Mouse (Mus musculus) heart, embryonic 11.5 days (tissue): Measurements from ENCODE around the gene Srcin1. TPM values are rescaled to one million over a fixed set of nuclear protein-coding genes. Genes with fewer than 3 reads are reported as not detected.

ENCODE experiments used
- ATAC-seq: fragments of 200-750 bp; cut with Nextera tagmentation; replicated peaks from 2 replicates; pipeline ENCODE4 v1.8.0; 2017; ENCODE audit warnings: moderate library complexity; ENCODE audit not compliant: insufficient number of reproducible peaks, low FRiP score, low TSS enrichment
- H3K27ac ChIP-seq: fragments of 300-500 bp; sonication (generic); 2 replicates; pipeline ENCODE4 v1.5.1; 2014; ENCODE audit warnings: mild to moderate bottlenecking, low read depth, low read length
- H3K27me3 ChIP-seq: fragments of 300-500 bp; sonication (generic); 2 replicates; pipeline ENCODE4 v1.6.1; 2014; ENCODE audit warnings: mild to moderate bottlenecking, low read length, mixed read lengths; ENCODE audit not compliant: control insufficient read depth, insufficient read depth
- H3K36me3 ChIP-seq: fragments of 300-500 bp; sonication (generic); 2 replicates; pipeline ENCODE4 v1.6.1; 2014; ENCODE audit warnings: mild to moderate bottlenecking, low read length, moderate library complexity, mixed read lengths; ENCODE audit not compliant: control insufficient read depth, insufficient read depth
- H3K4me1 ChIP-seq: fragments of 300-500 bp; sonication (generic); 2 replicates; pipeline ENCODE4 v1.6.1; 2014; ENCODE audit warnings: low read length; ENCODE audit not compliant: control insufficient read depth, insufficient read depth
- H3K4me2 ChIP-seq: fragments of 300-500 bp; sonication (generic); 2 replicates; pipeline ENCODE4 v1.6.1; 2014; ENCODE audit warnings: mild to moderate bottlenecking, moderate library complexity
- H3K4me3 ChIP-seq: fragments of 300-500 bp; sonication (generic); 2 replicates; pipeline ENCODE4 v1.5.1; 2014; ENCODE audit warnings: low read depth, low read length
- H3K9ac ChIP-seq: fragments of 300-500 bp; sonication (generic); 2 replicates; pipeline ENCODE4 v1.6.1; 2014; ENCODE audit warnings: mild to moderate bottlenecking, low read depth, low read length, moderate library complexity
- H3K9me3 ChIP-seq: fragments of 300-500 bp; sonication (generic); replicated peaks from 2 replicates; pipeline ENCODE4 v1.6.1; 2016; ENCODE audit warnings: low read length; ENCODE audit not compliant: control insufficient read depth
- WGBS: fragments of 180-500 bp; shearing (Covaris S2); extraction: QIAGEN DNeasy Blood & Tissue Kit; methylation state at CpG from one replicate; pipeline ENCODE4 v1.1.7; 2014; ENCODE audit not compliant: insufficient replicate concordance; 5-methylcytosine and 5-hydroxymethylcytosine counted together
- polyA plus RNA-seq: library from polyadenylated mRNA; unstranded; fragments of >200 nt; fragmentation: Nextera tagmentation; extraction: Ambion mirVana; gene quantifications from 2 replicates; pipeline ENCODE4 v1.2.1, GENCODE M21; 2014

Gene Srcin1
- polyA plus RNA-seq, 1 experiment from 2014 or later = 0.23 TPM

DNA sequence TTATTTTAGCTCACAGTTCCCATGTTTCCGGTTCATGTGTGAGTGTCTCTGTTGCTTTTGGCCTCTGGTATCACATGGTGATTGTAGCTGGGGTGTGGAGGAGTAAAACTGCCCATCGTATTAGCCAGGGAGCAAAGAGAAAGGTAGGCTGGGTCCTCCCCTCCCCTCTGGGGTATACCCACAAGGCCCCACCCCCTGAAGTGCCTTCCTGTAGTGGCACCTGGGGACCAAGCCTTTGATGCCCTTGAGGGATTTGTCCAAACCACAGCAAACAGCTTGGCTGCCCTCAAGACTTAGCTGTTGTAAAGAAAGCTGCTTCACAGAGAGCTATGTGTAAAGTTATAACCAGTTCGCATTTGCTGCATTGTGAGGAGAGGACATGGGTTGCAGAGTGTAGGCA lies 88.3 kb downstream of the Srcin1 start:
- peaks cover 19% of the 10 kb centered on the region for H3K36me3 ChIP-seq
- 66% methylated on average over 3 of the region's 3 CpGs for WGBS
- H3K27me3 ChIP-seq = no peaks in the 10 kb centered on the region
- no peak overlapping the region for H3K4me3 ChIP-seq
- H3K4me1 ChIP-seq = no peaks in the 10 kb centered on the region
- H3K9ac ChIP-seq = no peak overlapping the region
- no peak for ATAC-seq
- H3K27ac ChIP-seq = no peak overlapping the region
- no peaks in the 10 kb centered on the region for H3K9me3 ChIP-seq
- H3K4me2 ChIP-seq = no peak overlapping the region

DNA sequence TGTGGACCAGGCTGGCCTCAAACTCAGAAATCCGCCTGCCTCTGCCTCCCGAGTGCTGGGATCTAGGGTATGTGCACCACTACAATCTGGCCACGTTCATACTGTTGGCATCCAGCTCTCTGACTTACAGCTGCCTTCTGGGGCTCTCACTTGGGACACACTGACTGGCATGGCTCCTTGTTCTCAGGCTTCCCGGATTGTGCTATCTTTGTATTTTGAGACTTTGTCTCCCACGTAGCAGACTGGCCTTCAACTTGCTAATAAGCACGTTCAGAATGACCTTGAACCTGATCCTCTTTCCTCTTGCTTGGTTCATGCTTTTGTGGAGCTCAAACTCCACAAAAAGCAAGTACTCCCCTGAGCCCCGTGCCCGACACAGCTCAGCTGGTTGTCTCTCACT lies 90.3 kb downstream of the Srcin1 start:
- Histone ChIP-seq H3K9me3 (no peaks in the 10 kb centered on the region), H3K27ac (no peak overlapping the region)

DNA sequence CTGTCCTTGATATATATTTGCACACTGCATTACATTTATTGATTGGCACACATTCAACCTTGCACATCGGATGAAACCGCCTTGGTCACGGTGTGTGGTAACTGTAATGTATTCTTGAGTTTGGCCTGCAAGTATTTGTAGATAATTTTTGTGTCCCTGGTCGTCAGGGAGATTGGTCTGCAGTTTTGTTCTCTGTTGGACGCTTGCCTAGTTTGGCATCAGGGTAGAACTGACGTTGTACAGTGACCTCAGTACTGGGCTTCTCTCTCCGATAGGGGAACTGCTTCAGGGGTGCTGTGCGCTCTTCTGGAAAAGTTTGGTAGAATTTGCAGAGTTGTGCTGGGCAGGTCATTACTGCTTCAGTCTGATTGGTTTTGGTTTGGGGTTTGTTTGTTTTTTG lies 96.2 kb downstream of the Srcin1 start:
- Histone ChIP-seq H3K4me1 (no peaks in the 10 kb centered on the region), H3K9me3 (no peaks in the 10 kb centered on the region), H3K9ac (no peak overlapping the region), H3K27me3 (no peaks in the 10 kb centered on the region), H3K27ac (no peak overlapping the region), H3K36me3 (peaks cover 40% of the 10 kb centered on the region), H3K4me3 (no peak overlapping the region), H3K4me2 (no peak overlapping the region)
- 79% methylated on average over 8 of the region's 8 CpGs for WGBS
- no peak for ATAC-seq

More for the DNA sequence above, 90.3 kb downstream of the Srcin1 start:
- H3K27me3 ChIP-seq = no peaks in the 10 kb centered on the region
- H3K4me2 ChIP-seq = no peak overlapping the region
- H3K4me1 ChIP-seq = no peaks in the 10 kb centered on the region
- H3K36me3 ChIP-seq = peaks cover 9% of the 10 kb centered on the region; the same call in 1 of the 2 replicates
- no peak for ATAC-seq
- WGBS = 80% methylated on average over 8 of the region's 8 CpGs
- H3K9ac ChIP-seq = no peak overlapping the region
- no peak overlapping the region for H3K4me3 ChIP-seq

DNA sequence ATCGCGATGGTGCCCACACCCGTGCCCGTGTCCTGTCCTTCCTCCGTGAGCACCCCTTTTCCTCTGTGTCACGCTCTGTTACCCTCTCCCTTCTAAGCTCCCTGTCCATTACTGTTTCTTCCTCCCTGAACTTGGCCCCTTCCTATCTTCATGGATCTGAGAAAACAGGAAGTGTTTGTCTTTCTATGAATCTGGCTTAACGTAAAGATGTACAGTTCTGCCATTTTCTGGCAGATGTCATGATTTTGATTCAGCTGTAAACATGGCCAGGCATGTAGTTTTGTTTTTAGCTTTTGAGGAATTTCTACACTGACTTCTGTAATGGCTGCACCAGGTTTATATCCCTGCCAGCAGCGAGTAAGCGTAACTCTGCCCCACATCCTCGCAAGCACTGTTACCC lies 96.9 kb downstream of the Srcin1 start:
- H3K9ac ChIP-seq = no peak overlapping the region
- H3K4me2 ChIP-seq = no peak overlapping the region
- H3K27me3 ChIP-seq = no peaks in the 10 kb centered on the region
- peaks cover 43% of the 10 kb centered on the region for H3K36me3 ChIP-seq
- no peak overlapping the region for H3K27ac ChIP-seq
- no peaks in the 10 kb centered on the region for H3K9me3 ChIP-seq
- no peaks in the 10 kb centered on the region for H3K4me1 ChIP-seq
- no peak overlapping the region for H3K4me3 ChIP-seq
- no peak for ATAC-seq
- 90% methylated on average over 10 of the region's 10 CpGs for WGBS

DNA sequence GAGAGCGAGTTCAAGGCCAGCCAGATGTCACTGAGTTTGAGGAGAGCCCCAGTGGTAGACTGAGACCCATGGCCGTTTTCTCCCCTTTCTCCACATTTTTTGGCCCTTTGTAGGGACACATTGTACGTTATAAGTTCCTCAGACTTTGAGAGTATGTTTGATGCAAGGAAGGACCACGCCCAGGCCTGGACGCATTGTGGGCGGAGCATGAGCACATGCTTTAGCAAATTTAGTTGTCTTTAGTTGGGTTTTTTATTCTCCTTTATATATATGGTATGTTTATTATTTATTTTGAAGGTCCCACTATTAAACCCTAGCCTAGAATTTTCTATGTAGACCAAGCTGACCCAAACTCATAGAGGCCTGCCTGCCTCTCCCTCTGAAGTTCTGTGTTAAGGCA lies 97.6 kb downstream of the Srcin1 start:
- Histone ChIP-seq H3K4me3 (no peak overlapping the region), H3K9me3 (no peaks in the 10 kb centered on the region), H3K4me1 (no peaks in the 10 kb centered on the region), H3K4me2 (no peak overlapping the region), H3K36me3 (peaks cover 44% of the 10 kb centered on the region), H3K27me3 (no peaks in the 10 kb centered on the region), H3K9ac (no peak overlapping the region), H3K27ac (no peak overlapping the region)
- WGBS = 88% methylated on average over 6 of the region's 6 CpGs
- ATAC-seq = no peak

DNA sequence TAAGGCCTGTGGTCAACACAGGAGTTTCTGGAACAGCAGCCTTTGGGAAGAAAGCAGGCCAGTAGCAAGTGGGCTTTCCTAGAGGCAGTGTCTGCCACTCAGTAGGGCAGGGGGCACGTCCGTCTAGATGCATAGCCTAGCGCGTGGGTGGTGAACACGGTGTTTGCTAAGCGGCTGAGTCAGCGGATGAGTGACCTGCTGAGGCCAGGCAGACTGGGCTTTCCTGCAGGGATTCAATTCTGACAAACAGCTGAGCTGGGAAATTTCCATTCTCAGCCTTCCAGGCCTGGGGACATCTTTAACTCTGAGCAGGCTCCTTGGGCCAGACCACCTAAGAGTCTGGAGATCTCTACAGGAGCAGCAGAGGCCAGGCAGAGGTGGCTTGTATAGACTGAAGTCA lies 98.6 kb downstream of the Srcin1 start:
- no peaks in the 10 kb centered on the region for H3K4me1 ChIP-seq
- no peaks in the 10 kb centered on the region for H3K27me3 ChIP-seq
- H3K9ac ChIP-seq = no peak overlapping the region
- 85% methylated on average over 7 of the region's 7 CpGs for WGBS
- H3K4me3 ChIP-seq = no peak overlapping the region
- H3K27ac ChIP-seq = no peak overlapping the region
- ATAC-seq = no peak
- peaks cover 47% of the 10 kb centered on the region for H3K36me3 ChIP-seq
- H3K4me2 ChIP-seq = no peak overlapping the region
- H3K9me3 ChIP-seq = no peaks in the 10 kb centered on the region

DNA sequence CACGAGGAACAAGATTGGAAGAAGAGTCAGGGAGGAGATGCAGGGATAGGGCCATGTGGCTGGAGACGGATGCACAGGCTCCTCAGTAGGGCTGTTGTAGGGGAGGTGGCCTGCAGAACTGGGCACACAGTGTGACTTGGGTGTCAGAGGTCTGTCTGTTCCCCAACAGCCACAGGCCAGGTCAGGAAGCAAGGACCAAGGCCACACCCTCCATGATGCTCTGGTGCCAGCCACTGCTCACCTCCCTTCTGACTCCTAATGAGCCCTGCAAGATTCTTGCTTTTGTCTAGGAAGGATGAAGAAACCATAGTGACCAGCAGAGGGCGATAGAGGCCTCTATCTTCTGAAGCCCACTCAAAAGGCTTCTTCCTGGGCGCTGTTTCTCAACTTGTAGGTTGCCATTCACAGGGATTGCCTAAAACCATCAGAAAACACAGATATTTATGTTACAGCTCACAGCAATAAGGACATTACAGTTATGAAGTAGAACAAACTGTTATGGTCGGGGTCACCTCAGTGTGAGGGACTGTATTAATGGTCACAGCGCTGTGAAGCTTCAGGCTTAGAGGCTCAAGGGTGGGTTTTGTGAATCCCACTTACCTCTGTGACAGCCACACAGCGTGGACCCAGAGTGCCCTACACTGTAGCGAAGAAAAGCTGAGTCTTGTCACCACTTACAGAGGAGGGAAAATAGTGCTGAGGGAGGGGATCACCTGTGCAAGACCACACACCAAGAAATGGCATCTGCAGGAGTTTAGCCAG lies 99.5 kb downstream of the Srcin1 start:
- Histone ChIP-seq H3K36me3 (peaks cover 53% of the 10 kb centered on the region), H3K9me3 (no peaks in the 10 kb centered on the region), H3K4me3 (no peak overlapping the region), H3K4me2 (no peak overlapping the region), H3K27me3 (no peaks in the 10 kb centered on the region), H3K4me1 (no peaks in the 10 kb centered on the region), H3K9ac (no peak overlapping the region), H3K27ac (no peak overlapping the region)
- WGBS = 65% methylated on average over 8 of the region's 8 CpGs
- no peak for ATAC-seq

DNA sequence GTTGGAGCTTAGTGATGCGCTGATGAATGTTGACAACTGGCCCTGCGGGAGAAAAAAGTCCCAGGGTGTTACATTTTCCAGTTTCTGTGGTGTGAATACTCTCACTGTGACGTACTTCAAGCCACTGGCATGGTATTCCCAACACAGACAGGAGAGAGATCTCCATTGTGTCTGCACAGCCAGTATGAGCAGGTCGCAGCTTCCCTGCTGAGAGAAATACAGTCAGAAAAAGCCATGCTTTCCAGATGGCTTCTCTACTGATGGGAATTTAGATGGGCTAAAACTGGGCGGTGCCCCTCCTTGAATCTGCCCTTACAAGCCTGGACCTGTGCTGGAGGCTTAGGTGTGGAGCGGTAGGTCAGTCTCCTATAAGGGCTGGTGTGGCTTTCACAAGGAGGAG lies 104.7 kb downstream of the Srcin1 start:
- 85% methylated on average over 6 of the region's 6 CpGs for WGBS
- no peaks in the 10 kb centered on the region for H3K9me3 ChIP-seq
- peaks cover 51% of the 10 kb centered on the region for H3K36me3 ChIP-seq
- no peak overlapping the region for H3K4me3 ChIP-seq
- no peaks in the 10 kb centered on the region for H3K27me3 ChIP-seq
- no peaks in the 10 kb centered on the region for H3K4me1 ChIP-seq
- ATAC-seq = no peak
- H3K4me2 ChIP-seq = no peak overlapping the region
- no peak overlapping the region for H3K9ac ChIP-seq
- no peak overlapping the region for H3K27ac ChIP-seq

DNA sequence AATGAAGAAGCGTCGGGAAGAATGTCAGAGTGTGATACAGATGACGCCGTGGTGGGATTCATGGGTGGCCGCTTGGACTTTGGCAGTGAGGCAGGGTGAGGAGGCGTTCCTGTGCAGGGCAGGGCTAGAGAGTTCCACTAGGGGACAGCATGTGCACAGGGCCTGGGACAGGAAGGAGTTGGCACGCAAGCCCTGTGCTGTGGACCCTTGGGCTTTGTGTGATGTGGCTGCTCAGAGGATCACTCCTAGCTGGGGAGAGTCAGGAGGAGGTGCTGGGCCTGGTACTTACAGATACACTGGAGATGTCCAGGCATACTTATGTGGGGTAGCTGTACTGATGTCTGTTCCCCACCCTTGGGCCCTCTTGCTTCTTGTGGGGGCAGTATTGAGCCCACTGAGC lies 106.2 kb downstream of the Srcin1 start:
- Histone ChIP-seq H3K4me3 (no peak overlapping the region), H3K9me3 (no peaks in the 10 kb centered on the region), H3K4me2 (no peak overlapping the region), H3K9ac (no peak overlapping the region), H3K36me3 (peaks cover 46% of the 10 kb centered on the region), H3K4me1 (no peaks in the 10 kb centered on the region), H3K27ac (no peak overlapping the region), H3K27me3 (no peaks in the 10 kb centered on the region)
- ATAC-seq = no peak
- WGBS = 95% methylated on average over 7 of the region's 7 CpGs
